Mouse (Mus musculus): ENCODE data around the gene Rsph9. TPM values are rescaled to one million over a fixed set of nuclear protein-coding genes. Genes with fewer than 3 reads are reported as not detected.

Gene Rsph9
- not detected for polyA plus RNA-seq (2017; shearing (Covaris generic))

GRCm38 (mm10) chr17:46143578-46144423, at the start of gene Rsph9:
Gene Rsph9, minus strand, starts transcription at chr17:46144216.

GRCm38 (mm10) chr17:46160686-46161085, 16.7 kb upstream of the Rsph9 start, which contains the start of gene Gtpbp2:
Gene Gtpbp2, plus strand, starts transcription at chr17:46161032.

GRCm38 (mm10) chr17:46152847-46153782, 9.1 kb upstream of the Rsph9 start, which contains the start of gene Mad2l1bp:
Gene Mad2l1bp, minus strand, starts transcription at chr17:46153553.

GRCm38 (mm10) chr17:46110402-46111289, 33.4 kb downstream of the Rsph9 start, which contains the start of gene Mrps18a:
Gene Mrps18a, plus strand, starts transcription at chr17:46110986.

Other genes with a start within 250 kb of the Rsph9 start
- gene Vegfa, start 111.8 kb downstream of the Rsph9 start, polyA plus RNA-seq (2017; shearing (Covaris generic)), result 4.4 TPM
- 62.7 TPM for gene Mrps18a, start 33.2 kb downstream of the Rsph9 start, polyA plus RNA-seq (2017; shearing (Covaris generic))
- 31.5 TPM for gene Mad2l1bp, start 9.3 kb upstream of the Rsph9 start, polyA plus RNA-seq (2017; shearing (Covaris generic))
- gene Gtpbp2, start 16.8 kb upstream of the Rsph9 start, polyA plus RNA-seq (2017; shearing (Covaris generic)), result 66.2 TPM
- 4.1 TPM for gene Polh, start 58.4 kb upstream of the Rsph9 start, polyA plus RNA-seq (2017; shearing (Covaris generic))
- 25.6 TPM for gene Xpo5, start 58.6 kb upstream of the Rsph9 start, polyA plus RNA-seq (2017; shearing (Covaris generic))
- 63.9 TPM for gene Polr1c, start 103.8 kb upstream of the Rsph9 start, polyA plus RNA-seq (2017; shearing (Covaris generic))
- gene Yipf3, start 103.9 kb upstream of the Rsph9 start, polyA plus RNA-seq (2017; shearing (Covaris generic)), result 135 TPM
- not detected for gene Lrrc73, start 109.3 kb upstream of the Rsph9 start, polyA plus RNA-seq (2017; shearing (Covaris generic))
- 41.4 TPM for gene Tjap1, start 138.8 kb upstream of the Rsph9 start, polyA plus RNA-seq (2017; shearing (Covaris generic))
- 0.62 TPM for gene Dlk2, start 153.2 kb upstream of the Rsph9 start, polyA plus RNA-seq (2017; shearing (Covaris generic))
- gene Abcc10, start 184.1 kb upstream of the Rsph9 start, polyA plus RNA-seq (2017; shearing (Covaris generic)), result 6.4 TPM
- 9.9 TPM for gene Zfp318, start 239.5 kb upstream of the Rsph9 start, polyA plus RNA-seq (2017; shearing (Covaris generic))